Mouse (Mus musculus): Measurements from ENCODE around the gene Fancc. TPM values are rescaled to one million over a fixed set of nuclear protein-coding genes. Genes with fewer than 3 reads are reported as not detected.

The Fancc gene
- total RNA-seq, 2 experiments from 2014 or later, result 7.6 to 13.0 TPM

DNA sequence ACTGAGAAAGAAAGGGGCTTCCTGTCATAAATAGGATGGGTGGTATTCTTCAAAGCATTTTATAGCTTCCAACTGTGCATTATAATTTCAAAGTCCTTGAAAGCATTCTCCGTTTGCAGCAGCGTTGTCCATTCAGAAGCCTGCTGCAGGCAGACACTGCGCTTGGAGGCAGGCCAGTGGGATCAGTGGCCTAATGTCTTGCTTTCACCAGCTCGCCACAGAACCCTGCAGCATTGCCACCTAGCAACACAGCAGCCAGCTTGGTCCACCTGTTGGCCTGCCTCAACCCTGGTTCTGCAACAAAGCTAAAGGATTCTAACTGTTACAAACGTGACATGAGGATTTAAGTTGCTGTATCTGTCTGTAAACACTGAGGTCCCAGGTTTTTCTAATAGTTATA is 207.4 kb downstream of the Fancc start:
- DNase-seq, result no peak

DNA sequence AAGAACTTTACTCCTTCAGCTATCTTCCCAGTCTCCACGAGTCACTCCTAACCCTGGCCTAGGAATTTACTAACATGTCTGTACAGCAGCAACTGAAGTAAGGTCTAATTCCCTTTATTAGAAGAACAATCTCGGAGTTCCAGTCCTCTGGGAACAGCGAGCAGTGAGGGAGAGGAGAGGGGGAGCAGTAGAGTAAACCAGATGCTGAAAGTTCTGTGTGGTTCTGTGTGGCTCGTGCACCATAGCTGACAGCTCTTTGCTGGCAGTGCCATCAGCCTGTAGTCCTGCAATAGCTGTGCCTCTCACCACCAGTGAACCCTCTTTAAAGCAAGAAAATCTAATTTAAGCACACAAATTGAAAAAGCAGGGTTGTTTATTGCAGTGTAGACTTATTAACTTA is 207.9 kb downstream of the Fancc start:
- no peak for DNase-seq

DNA sequence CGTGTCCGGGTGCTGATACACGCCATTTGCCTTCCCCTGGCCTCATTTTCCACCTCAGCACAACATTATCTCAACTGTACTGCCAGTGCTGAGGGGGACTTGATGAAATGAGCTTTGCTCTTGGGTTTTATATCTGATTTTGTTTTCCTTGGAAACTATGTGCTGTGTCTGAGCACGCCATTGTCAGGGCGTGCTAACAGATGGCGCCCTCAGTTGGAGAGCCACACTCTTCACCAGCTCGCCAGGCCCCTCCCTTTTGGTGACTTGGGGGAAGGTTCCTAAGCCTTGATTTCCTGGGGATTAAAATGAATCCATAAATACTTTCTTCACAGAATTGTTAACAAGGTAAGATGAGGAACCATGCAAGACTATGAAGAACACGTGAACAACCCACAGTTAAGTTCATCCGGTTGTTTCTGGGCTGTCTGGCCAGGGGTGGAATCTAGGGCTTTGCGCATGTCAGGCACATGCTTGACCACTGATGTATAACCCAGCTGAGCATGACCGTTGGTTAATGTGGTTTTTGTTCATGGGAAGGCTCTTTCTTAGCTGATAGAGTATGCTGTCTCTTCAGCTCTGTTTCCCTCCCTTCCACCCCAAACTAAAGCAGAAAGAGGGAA is 210.5 kb downstream of the Fancc start:
- no peak for DNase-seq

DNA sequence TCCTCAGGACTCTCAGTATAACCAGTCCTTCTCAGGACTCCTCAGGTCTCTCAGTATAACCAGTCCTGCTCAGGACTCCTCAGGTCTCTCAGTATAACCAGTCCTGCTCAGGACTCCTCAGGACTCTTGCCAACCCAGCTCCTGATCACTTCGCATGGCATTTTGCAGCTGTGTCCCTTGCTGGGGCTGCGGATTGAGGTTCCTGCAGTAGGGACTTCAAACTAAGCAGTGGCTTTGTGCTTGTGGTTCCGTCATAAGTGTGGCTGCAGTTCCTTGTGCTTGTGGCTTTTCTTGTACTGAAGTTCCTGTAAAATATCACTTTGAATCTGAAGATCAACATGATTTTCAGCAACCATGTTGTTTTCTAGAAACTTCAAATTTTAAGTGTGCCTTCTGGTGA is 212.3 kb downstream of the Fancc start:
- DNase-seq, result no peak

DNA sequence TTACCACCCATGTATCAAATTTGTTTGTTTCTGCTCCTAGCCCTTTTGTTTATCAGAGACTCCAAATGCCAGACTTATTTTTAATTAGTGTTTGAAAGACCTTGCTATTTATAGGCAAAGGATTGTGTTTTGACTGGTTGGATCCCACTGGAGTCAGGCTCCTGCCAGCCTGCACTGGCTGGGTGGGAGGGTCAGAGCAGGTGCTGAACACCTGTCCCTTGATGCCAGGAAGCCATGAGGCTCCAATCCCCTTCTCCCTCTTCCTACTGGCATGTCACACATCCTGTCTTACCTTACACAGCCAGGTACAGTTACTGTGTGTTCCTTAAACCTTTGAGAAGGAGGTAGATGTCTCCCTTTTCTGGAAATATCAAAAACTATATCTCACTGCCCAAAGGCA is 213.8 kb downstream of the Fancc start:
- no peak for DNase-seq

DNA sequence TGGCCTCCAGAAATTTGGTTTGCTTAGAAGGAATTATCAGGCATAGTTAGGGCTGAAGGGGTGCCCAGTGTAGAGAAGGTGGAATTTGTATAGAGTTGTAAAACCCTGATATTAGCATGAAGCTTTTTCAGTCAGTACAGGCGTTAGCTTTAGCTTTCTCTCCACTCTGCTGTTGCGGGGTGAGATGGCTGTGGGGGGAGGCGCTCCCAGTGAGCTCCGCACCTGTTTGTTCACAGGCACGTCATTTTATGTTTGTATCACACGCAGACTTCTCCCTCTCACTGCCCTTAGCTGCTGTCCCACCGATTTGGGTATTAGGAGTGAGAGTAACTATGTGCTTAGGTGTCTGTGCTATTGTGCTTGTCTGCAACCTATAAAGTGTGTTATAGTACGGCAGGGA is 215.9 kb downstream of the Fancc start:
- no peak for DNase-seq

DNA sequence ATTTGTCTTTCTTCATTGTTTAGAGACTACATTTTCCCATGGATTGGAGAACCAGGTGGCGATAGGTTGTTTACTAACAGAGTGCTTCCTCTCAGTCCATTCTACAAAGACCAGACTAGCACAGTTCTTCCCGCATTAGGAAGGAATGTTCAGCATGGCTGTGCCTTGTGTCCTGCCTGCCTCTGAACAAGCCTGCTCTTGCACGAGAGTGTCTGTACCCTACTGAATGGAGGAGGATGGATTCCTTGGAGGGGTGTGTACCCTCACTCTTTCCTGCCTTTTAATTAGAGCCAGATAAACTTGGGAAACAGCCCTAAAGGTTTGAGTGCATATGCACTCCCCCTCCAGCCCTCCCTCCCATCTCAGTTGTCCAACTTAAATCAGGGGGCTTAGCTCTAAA is 216.7 kb downstream of the Fancc start:
- DNase-seq, result no peak

DNA sequence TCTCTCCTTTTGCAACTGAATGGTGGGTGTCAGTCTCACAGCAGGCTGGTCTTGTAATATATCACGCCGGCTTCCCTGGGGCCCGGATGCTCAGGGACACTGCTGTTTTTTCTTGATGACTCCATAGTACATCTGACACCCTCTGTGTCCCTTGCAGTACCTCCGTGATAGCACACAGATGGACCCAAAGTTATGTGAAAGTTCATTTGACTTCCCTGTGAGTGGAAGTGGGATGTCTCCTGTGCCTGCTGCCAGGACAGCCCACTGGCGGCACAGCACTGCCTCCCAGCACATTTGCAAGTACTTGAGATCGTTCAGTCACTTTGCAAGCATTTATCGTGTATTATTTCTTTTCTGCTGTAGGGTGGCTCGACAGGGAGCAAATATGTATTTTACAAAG is 217.3 kb downstream of the Fancc start:
- no peak for DNase-seq

GRCm38 (mm10) chr13:63278796-63279475 is 218.1 kb downstream of the Fancc start:
- peak; percentile 71 for DNase-seq

- no peak for DNase-seq
Measured at GRCm38 (mm10) chr13:63278141-63278631, 218.9 kb downstream of the Fancc start.

DNA sequence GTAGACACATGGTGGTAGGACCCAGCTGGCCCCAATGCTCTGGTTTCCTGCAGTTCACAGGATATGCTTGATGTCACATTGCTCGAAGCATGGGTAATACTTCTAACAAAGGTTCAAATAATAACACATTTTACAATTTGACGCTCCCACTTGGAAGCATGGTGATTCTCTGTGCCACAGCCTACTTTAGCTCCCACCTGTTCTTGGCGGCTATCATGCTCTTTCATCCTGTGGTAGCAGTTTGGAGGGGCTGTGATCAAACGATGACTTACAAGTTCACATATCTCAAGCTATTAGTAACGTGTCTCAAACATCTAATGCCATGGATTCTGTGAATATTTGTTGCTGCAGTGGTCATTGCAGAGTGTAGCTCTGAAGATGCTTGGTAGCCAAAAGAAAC is 219.8 kb downstream of the Fancc start:
- no peak for DNase-seq

GRCm38 (mm10) chr13:63276389-63276788 is 220.7 kb downstream of the Fancc start:
- DNase-seq, result no peak

DNA sequence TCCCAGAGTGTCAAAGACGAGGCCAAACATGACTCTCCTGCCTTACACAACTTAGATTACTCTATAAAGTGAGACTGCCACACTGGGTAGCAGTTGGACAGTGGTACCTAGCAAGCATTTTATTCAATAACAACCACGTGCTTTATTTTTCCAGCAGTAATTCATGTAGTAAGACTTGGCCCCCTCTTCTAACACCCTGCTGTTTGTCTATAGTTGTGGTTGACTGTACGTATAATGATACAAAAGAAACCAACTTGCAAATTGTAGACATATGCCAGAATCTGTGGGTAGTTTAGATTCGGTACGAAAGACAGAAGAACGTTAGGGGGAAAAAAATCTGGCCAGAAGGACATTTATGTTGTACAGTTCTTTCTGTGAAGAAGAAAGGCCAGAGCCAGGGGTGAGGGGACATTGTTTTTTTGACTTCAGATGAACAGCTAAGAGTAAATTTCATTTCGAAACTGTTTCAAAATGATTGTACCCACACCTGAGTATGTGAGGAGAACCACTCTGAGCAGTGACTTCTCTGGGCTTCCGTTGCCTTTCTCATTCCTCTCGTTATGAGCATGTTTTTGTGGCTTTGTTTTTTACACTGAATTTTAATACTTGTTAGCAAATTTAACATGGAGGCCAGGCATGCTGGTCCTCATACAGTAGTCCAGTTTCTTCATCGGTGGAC is 222.5 kb downstream of the Fancc start:
- DNase-seq, result no peak

DNA sequence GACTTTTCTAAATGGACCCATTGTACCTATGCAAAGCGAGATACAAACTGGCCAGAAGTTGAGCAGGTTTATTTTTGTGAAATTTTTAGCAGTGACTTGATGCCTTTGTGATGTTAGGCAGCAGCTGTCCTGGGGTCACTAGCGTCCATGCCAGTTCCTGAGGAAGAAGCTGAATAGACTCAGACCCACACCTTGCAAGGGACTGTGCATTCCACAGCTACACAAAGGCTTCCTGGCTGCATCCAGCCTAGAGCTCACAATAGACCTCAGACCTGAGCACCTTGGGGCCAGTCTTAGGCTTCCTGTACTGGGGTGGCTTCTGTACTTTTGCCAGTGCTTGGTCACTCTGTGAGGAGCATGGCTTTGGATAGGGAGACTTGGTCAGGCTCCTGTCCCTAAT is 223.2 kb downstream of the Fancc start:
- no peak for DNase-seq

DNA sequence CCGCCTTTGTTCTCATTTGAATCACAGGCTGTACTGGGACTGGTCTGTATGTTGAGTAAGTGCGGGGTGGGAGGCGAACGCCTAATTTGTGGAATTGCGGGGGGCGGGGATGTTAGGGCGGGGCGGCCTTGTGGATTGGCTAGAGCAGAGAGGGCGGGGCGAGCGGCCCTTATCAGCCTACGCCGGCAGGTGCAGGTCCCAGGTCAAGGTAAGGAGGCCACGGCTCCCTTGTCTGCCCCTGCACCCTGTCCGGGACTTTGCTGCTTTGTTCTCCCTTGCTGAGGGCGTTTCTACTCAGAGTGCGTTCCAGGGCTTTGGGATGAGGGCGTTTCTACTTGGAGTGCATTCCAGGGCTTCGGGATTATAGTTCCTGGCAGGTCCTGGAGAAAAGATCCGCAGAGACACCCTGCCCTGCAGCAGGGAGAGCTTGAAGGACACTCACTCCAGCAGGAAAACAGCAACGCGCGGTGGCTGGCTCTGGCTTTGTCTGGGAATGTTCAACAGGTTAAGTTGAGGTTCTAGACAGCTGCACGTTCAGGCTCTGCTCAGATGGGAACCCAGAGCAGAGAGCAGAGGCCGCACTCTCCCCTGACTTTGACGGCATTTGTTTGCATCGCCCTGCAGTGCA is 224.4 kb downstream of the Fancc start:
- DNase-seq, result peak; percentile 79

DNA sequence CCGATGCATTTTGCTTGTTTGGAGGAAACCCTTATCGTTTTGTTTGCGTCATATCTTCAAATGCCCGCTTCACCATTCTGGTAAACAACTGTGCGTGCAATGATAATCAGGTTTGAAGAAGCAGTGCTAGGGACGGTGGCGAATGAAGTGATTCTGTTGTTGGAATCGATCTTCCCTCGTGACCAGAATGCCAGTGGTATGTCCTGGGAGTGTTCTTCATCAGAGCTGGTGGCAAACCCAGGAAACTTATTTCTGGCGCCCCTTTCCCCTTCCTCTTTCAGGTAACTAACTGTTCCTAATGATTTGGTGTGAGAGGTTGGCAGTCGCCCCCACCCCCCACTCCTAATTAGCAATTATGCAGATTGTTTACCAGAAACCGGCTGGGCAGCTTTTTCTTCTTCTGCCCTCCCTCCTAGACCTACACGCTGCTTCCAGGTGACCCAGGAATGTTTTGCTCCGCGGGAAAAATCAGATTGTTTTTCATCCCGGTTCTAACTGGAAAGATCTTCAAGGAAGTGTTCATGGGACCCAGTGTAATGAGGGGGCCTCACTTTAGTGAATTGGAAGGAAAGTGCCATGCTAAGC is 225.0 kb downstream of the Fancc start:
- DNase-seq, result no peak

DNA sequence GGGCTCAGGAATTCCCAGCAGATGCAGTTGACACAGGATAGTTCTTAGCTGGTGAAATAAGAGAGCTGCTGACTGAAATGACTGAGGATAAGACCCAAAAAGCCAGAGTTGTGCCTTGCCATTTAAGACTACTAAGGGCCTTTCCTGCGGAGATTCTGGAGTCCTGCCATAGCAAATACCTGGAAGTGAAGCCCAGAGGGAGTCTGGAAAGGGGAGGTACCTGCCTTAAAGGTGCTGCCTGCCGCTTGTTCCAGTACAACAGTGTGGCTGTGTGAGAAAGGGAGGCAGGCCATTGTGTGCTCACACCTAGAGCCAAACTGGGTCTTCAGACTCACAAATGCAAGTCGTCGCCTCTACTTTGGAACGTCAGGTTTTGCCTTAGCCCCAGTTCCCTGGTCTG is 226.9 kb downstream of the Fancc start:
- no peak for DNase-seq

DNA sequence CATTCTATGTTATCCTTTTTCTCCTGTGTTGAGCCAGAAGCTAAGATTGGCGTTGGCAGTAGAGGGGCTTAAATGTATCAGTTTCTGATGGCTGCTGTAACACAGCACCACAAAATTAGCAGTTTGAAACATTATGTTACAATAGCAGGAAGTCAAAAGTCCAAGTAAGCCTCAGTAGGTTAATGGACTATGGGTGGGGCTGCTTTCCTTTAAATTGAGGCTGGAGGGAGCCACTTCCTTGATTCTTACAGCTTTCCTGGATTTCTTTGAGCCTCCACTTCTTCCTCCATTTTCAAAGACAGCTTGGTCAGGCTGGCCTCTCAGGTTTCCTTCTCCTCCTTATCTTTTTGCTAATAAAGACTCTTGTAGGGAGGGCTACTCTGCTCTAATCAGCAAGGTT is 228.3 kb downstream of the Fancc start:
- DNase-seq, result no peak

- DNase-seq, result no peak
Measured at GRCm38 (mm10) chr13:63268371-63268770, 228.7 kb downstream of the Fancc start.

- DNase-seq, result no peak
Measured at GRCm38 (mm10) chr13:63262168-63262957, 234.7 kb downstream of the Fancc start.

DNA sequence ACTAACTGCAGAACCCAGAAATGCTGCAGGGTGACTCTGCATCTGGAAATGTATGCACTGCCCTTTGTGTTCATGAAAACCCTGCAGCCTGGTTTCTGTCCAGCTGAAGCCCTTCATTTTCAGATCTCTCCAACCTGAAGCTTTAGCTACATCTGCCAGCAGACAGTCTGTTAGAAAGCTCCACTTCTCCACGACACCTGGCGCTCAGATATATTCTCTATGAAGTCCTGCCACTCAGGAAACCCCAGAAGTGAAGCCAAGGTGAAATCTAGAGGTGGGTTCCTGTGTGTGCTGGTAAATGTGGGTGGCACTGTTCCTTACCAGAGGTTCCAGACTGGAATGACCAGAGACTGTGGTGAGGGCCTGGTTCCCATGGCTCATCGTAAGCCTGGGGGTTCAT is 235.4 kb downstream of the Fancc start:
- DNase-seq, result no peak

Measured in adrenal gland, postnatal 10 days (tissue).